Mouse (Mus musculus): Measurements from ENCODE around the gene Zfp866.
A peak's percentile ranks its signal among the peaks of the same experiment; 100 is the strongest.

Zfp866 gene

DNA sequence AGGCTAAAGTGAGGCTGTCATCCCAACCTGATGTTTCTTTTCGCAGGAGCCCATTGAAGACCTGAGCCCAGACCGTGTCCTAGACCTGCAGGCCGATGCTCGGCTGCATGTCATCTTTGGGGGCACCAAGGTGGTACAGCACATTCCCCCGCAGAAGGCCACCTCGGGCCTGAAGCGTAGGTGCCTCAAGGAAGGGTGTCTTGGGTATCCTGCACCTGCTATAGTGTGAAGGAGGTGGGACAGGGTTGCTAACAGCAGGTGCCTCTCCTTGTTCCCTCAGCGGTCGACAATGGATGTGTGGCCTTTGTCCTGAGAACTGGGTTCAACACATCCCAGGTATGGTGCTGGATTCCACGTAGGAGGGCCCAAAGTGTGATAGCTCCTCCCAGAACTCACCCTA is 6.7 kb upstream of the Zfp866 start:
- peak; percentile 31 for DNase-seq (ENCODE audit: low spot score)

DNA sequence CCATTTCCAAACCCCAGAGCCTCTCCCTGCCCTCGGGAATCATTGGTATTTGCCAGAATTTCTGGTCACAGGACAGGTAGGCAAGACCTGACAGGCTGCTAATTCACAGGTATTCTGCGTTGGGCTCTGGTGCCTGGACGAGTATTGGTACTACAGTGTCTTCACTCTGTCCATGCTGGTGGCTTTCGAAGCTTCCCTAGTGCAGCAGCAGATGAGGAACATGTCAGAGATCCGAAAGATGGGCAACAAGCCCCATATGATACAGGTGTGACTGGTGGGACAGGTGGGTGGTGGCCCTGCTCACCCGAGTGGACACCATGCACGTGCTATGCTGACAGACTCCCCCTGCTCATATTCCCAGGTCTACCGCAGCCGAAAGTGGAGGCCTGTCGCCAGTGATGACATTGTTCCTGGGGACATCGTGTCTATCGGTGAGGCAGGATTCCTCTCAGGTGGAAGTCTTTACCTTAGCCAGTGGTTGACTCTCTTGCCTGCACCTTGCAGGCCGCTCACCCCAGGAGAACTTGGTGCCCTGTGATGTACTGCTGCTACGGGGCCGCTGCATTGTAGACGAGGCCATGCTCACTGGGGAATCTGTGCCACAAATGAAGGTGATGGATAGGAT is 5.9 kb upstream of the Zfp866 start:
- DNase-seq (ENCODE audit: low spot score): peak; percentile 34

DNA sequence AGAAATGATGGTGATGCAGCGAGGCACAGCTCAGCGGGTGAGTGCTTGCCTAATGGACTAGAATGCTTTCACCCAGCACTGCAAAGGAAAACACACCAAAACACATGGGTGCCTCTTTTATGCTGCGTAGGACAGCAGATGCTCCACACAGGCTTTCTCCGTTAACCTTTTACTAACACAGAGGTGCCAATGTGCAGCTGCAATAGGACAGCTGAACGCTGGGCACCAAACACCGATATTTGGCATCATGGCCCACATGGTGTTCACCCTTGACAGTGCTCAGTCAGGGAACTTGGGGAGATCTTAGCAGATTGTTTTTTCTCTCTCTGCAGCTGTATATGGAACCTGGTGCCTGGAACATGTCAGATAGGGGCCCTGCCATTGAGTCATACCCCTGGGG is 3.9 kb upstream of the Zfp866 start:
- DNase-seq (ENCODE audit: low spot score): peak; percentile 27

DNA sequence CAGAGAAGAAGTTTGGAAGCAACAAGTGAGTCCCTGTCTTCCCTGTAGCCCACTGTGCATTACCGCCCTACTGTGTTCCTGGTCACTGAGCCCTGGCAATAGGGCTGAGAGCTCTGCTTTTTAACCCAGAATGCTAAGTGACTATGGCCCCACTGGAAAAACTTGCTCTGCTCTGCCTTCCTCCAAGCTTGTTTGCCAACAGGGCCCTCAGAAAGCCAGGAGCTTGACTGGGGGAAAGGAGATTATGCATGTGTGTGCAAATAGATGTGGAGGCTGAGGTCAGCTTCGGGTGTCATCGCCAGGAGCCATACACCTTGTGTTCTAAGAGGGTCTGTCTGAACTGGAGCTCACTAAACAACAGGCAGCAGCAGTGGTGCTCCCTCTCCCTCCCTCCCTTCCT is 3.1 kb upstream of the Zfp866 start:
- DNase-seq (ENCODE audit: low spot score): peak; percentile 27

DNA sequence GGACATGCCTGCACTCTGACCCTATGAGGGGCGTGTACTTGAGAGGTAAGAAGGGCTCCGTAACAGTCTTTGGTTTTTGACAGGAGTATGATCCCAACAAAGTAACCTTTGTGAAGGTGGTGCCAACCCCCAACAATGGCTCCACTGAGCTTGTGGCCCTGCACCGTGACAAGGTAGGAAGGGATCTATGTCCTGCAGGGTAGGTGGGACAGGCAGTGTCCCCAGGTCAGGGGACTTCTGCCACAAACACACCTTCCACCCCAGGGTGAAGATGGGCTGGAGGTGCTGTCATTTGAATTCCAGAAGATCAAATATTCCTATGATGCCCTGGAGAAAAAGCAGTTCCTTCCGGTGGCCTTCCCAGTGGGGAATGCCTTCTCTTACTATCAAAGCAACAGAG is 2.7 kb upstream of the Zfp866 start:
- DNase-seq (ENCODE audit: low spot score): peak; percentile 36

DNA sequence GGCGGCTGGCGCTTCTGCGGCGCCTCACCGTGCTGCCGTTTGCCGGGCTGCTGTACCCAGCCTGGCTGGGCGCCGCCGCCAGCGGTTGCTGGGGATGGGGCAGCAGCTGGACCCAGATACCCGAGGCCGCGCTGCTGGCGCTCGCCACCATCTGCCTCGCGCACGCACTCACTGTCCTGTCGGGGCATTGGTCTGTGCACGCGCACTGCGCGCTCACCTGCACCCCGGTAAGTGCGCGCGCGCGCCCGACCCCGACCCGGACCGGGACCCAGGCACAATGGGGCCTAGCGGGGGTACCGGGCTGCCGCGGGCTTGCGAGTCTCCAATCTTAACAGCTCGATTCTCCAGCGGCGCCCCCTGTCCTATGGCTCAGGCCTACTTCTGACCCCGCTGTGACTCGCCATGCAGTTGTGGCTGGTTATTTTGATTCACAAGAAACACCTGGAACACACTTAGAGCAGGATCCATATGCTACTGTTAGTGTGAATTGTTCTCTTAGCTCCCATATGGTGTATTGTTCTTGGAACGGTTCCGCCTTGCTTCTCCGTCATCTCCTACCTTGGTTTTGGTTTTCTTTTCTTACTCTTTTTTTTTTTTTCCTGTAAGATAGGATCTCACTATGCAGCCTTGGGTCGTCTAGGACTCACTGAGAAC is 564 bp upstream of the Zfp866 start:
- peak; percentile 75 for DNase-seq (ENCODE audit: low spot score)

DNA sequence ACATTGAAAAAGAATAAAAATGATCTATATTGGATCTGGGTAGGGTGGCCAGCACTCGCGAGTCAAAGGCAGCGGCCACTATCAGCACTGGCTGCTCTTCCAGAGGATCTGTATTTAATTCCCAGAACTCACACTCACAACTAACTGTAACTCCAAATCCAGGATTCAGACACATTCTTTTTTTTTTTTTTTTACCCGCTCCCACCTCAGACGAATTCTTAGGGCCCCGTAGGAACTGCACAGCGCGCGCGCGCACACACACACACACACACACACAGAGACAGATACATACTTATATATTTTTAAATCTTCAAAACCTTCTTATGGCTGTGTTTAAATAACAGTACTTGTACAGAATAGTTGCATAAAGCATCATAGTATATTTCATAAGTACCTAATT is 614 bp downstream of the Zfp866 start:
- peak; percentile 42 for DNase-seq (ENCODE audit: low spot score)

DNA sequence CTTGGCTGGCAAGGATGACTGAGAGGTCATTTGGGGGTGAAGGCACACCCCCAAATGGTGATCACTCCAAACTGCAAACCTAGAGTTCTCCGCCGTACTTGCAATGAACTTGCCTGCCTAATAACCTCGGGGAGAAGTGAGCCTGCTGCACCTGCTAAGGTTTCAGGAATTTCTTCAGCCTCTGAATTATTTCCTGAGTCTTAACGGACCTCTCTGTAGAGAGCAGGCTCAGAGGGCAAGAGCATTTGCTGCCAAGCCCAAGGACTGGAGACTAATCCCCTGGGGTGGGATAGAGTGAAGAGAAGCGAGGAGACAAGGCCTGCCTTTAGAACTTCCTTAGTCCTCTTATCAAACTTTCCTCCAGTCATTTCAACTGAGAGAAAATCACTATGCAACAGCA is 1.2 kb downstream of the Zfp866 start:
- peak; percentile 29 for DNase-seq (ENCODE audit: low spot score)

DNA sequence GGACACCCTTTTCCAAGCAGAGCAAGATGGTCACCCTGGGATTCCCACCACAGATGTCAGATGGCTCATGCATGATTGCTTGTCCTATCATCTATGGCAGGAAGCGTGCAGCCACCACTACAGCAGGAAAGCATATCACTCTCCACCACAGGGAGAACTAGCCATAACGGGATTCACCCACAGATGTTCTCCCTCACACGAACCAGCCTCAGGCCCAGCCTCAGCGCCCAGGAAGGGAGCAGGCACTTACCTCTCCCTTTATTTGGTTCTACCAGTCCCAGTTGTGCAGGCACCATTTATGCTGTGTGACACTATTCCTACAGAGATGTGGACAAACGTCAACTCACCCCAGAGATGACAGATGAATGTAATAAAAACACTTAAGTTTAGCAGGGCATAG is 1.9 kb downstream of the Zfp866 start:
- peak; percentile 29 for DNase-seq (ENCODE audit: low spot score)

DNA sequence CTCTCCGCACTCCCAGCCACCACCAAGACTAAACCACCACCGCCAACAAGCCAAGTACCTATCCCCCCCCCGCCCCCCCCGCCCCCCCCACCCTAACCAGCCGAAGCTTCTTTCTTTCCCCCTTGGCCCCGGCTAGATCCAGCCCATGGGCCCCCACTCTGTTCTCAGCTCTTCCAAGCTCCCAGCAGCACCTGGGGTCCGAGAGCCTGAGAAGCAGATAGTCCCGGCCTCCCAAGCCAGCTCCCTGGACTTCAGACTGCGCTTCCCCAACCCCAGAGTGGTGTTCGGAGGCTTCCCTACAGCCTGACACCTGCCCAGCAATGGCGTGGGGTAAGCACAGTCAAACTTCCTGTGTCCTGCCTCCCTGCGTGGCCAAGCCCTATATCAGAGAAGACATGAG is 13.9 kb downstream of the Zfp866 start:
- DNase-seq (ENCODE audit: low spot score): peak; percentile 39

DNA sequence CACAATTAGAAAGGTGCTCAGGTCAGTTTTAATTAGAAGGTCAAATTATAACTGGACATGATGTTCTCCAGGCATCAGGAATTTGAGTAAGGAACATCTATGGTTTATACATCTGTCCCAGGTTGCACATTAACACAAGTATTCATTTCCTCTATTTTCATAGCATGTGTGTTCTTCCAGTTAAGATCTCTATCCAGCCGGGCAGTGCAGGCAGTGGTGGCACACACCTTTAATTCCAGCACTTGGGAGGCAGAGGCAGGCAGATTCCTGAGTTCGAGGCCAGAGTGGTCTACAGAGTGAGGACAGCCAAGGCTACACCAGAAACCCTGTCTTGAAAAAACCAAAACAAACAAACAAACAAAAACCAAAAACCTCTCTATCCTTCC is 15.8 kb downstream of the Zfp866 start:
- peak; percentile 38 for DNase-seq (ENCODE audit: low spot score)

DNA sequence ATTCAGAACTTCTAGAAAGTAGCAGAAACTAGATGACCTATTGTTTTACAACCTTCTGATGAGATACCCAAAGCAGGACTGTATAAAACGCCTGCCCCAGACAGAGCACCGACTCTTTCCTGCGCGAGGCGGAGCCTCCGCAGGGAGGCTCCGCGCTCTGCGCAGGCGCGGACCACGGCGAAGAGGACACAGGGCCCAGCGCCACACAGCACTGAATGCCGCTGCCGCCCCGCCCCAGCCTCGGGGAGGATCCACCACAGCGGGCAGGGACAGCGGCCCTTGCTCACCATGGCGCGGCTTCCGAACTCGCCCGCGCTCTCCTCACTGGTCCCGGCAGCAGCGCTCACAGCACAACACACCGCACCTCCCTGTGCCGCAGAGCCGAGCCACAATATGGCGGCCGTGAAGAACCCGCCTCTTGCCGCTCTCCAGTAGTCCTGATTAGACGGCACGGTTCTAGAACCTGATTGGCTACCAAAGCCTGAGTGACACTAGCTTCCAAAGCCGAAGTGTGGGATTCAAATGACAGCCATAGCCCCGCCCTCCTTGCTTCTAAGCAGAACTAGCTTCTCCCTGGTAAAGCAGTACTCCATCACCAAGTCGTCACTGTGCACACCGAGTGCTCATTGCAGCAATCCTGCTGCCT is 16.4 kb downstream of the Zfp866 start, which contains the start of gene Gm20422:
TSS of gene Gm20422 (minus strand) at position 384 of the 646 bp plus-strand sequence.
- peak; percentile 88 for DNase-seq (ENCODE audit: low spot score)

DNA sequence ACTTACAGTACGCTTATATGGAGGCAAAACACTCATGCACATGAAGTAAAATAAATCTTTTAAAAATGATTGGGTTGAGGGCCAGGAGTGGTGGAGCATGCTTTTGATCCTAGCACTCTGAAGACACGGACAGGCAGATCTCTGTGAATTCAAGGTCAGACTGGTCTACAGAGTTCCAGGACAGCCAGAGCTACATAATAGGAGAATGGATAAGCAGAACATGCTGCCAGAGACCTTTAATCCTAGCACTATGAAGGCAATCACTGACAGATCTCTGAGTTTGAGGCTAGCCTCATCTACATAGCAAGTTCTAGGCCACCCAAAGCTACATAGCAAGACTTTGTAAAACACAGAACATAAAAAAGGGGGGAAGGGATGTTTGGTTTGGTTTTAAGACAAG is 18.9 kb downstream of the Zfp866 start:
- DNase-seq (ENCODE audit: low spot score): peak; percentile 10

DNA sequence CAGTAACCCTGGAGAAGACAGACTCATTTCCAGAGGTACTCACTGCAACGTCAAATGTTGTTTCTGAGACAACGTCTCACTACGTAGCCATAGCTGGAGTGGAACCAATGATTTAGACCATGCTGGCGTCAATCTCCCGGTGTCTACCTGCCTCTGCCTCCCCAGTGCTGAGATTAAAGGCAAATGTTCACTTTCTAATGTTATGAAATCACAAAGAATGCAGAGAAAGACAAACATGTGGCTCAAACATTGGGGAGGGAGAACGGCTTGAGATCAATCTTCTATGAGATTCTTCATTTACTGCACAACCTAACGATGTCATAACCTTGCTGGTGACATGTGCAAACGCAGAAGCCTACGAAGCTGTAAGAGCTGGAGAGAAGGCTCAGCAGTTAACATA is 19.8 kb downstream of the Zfp866 start:
- DNase-seq (ENCODE audit: low spot score): peak; percentile 9

DNA sequence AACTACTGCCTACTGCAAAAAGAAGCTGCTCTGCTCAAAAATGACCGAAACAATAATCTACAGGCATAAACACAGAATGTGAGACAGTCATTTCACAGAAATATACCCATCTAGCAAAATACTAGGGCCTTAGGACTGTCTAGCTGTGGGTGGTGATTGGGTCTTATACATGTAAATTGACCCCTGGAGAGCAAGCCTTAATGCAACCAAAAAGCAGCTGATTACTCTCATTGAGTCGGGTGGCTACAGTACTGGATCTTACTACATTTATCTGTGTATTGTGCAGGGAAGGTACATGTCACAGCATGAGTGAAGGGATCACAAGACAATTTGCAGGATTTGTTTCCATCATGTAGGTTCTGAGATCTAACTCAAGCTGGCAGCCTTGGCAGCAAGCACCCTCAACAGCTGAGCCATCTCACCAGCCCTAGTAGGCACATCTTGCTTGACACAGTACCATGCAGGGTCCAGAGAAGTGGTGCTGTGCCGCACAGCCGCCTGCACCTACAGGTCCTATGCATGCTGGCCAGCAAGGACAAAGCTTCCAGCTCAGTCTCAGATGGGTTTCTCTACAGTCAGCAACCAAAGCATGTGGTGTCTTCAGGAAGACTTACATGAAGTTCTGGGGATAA is 29.0 kb downstream of the Zfp866 start:
- DNase-seq (ENCODE audit: low spot score): peak; percentile 25

DNA sequence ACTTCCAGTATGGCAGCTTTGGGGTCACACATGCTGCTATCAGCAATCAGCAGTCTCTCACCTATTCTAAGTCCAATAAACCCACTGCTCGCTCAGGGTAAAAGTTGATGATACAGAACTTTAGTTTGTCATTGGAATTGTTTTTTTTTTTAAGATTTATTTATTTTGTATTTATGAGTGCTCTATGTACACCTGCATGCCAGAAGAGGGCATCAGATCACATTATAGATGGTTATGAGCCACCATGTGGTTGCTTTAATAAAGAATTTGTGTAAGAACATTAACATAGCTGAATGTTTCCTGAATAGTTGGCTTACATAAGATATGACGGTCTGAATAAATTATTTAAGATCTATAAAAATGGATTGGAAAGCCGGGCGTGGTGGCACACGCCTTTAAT is 32.7 kb downstream of the Zfp866 start:
- DNase-seq (ENCODE audit: low spot score): no peak

DNA sequence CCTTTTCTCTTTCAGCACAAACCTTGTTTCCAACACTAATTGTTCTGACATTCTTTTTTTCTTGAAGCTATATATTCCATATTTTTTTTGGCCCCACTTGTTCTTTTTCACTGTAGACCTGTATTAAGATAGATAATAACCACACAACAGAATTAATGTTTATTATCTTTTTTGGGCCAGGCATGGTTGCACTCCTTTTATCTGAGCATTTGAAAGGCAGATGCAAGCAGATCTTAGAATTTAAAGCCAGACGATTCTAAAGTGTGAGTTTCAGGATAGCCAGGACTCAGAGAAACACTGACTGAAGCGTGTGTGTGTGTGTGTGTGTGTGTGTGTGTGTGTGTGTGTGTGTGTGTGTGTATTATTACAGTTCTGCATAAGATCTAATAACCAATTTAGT is 38.5 kb downstream of the Zfp866 start:
- DNase-seq (ENCODE audit: low spot score): no peak

DNA sequence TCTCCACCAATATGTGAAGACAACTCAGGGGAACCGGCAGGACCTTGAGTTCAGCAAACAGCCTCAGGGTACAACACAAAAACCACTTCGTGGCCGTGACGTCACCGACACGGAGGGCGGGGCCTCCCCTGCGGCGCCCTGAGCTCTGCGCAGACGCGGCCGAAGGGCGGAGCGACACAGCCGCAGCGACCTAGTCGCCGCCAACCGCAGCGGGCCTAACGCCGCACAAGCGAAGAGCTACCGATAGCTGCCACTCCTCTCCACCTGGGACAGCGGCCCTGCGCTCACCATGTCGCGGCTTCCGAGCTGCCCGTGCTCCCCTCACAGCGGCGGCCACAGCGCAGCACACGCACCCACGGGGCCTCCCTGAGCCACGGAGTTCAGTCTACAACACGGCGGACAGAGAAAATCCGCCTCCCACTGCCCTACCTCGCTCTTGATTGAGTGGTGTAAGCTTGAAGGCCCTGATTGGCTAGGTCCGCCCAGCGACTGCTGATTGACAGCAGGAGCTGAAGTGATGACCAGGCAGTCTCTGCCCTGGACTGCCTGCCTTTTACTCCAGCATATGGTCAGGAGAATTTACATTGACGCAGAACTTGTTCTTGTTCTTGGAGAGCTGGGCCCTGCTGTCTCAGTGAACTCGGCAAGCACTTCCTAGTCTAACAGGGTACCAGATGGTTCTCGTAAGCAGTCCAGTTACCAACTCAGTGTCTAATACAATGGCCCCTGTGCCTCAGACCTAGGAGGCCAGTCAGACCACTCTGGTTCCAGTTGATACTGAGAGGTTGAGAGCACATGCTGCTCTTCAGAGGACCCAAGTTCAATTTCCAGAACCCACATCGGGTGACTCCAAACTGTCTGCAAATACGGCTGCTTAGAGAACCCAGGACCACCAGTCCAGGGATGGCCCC is 41.2 kb downstream of the Zfp866 start, which contains the start of gene Zfp963:
TSS of gene Zfp963 (minus strand) at position 427 of the 911 bp plus-strand sequence.
- peak; percentile 98 for DNase-seq (ENCODE audit: low spot score)

DNA sequence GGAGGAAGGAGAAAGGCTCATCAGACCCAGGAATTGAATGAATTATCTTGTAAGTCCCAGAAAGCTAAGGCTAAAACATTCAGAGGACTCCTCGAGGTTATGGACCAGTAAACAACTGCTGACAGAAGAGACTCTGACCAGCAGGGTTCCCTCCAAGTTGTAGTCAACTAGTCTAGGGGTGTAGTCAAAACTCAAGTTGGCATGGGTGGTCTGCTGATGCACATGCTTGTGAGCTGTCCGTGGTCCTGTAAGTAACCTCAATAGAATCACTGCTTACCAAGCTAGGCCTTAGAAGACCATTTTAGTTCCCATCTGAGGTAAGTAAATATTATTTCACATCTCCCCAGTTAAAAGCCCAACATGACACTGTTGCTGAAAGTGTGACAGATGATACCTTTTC is 49.7 kb downstream of the Zfp866 start:
- no peak for DNase-seq (ENCODE audit: low spot score)

DNA sequence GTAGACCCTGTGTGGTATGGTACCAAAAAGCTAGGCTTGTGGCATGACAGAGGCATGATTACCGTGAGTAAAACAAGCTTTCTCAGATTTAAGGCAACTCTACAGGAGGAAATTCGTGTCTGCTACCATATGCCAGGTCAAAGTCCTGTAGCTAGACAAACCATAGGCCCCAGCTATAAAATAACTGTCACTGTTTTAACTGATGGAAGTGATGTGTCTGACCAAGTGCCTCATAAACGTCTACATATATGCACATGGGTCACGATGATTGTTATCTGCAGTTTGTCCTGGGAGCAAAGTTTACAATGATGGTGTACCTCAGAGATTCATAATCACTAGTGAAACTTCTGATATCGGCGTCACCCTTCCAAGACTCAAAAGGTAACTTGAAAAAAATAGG is 50.2 kb downstream of the Zfp866 start:
- DNase-seq (ENCODE audit: low spot score): no peak

DNA sequence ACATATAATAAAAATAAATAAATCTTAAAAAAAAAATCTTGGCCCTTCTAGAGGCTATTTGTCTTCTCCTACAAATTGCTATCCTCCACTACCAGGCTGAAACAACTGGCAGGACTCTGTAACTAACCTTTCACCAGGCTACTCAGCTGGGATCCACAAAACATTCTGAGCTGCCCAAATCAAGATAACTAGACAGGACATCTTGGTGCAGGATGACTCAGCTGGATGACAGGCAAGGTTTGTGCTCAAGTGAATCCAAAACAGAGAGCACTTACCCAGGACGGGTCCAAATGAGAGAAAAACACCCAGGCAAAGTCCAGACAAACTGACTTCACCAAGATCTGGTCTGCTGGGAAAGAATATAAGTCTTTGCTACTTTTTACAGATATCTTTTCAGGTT is 55.5 kb downstream of the Zfp866 start:
- DNase-seq (ENCODE audit: low spot score): no peak

DNA sequence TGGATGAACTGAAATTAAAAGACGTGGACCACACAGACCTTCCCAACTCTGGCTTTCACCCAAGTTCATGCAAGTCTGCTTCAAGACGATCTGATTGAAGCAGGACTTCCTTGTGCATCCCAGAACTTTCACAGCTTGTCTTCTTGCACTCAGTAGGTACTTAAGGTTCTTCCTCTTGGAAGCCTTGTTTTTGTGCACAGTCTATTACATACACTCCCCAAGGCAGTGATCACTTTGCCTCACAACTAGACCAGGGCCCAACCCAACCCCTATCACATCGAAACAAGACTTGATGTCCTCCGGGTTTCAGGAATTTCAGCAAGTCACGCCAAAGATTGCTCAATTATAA is 73.8 kb downstream of the Zfp866 start:
- no peak for DNase-seq (ENCODE audit: low spot score)

Data from testis, postnatal 10 days (tissue).